Mouse (Mus musculus) lung, adult 18-20 months (tissue): ENCODE results near the gene Mblac1.
A peak's percentile ranks its signal among the peaks of the same experiment; 100 is the strongest.

Experiments
- DNase-seq, 2 experiments: peaks; one replicate each; pipeline ENCODE4 v3.0.0; 2022; ENCODE audit warnings: mixed read lengths in 2 of 2

Gene Mblac1

GRCm38 (mm10) chr5:138219864-138220263, 25.8 kb downstream of the Mblac1 start:
- DNase-seq = no peak

- DNase-seq = peak; percentile 75 to 78
These were observed 28.0 kb downstream of the Mblac1 start for GRCm38 (mm10) chr5:138222111-138222510.

- no peak for DNase-seq
These were observed 29.2 kb downstream of the Mblac1 start for GRCm38 (mm10) chr5:138223287-138223686.

GRCm38 (mm10) chr5:138225700-138226099, 31.6 kb downstream of the Mblac1 start, which contains the start of gene Nxpe5:
TSS of gene Nxpe5 (plus strand) at chr5:138225898.
- no peak for DNase-seq

GRCm38 (mm10) chr5:138226491-138226890, 32.4 kb downstream of the Mblac1 start:
- DNase-seq = no peak

- DNase-seq = no peak
These were observed 33.3 kb downstream of the Mblac1 start for GRCm38 (mm10) chr5:138227367-138227766.

- DNase-seq = peak in 1 of 2 experiments; percentile 15
These were observed 33.9 kb downstream of the Mblac1 start for GRCm38 (mm10) chr5:138228026-138228425.

- no peak for DNase-seq
These were observed 35.4 kb downstream of the Mblac1 start for GRCm38 (mm10) chr5:138229511-138229910.

GRCm38 (mm10) chr5:138233778-138234177, 39.7 kb downstream of the Mblac1 start:
- no peak for DNase-seq

GRCm38 (mm10) chr5:138234224-138234623, 40.1 kb downstream of the Mblac1 start:
- DNase-seq = no peak

- peak in 1 of 2 experiments; percentile 27 for DNase-seq
These were observed 47.4 kb downstream of the Mblac1 start for GRCm38 (mm10) chr5:138241511-138241910.
